Mouse (Mus musculus) megakaryocyte progenitor cell, adult 5-6 weeks (primary cell): ENCODE results near the gene Ifitm2. TPM values are rescaled to one million over a fixed set of nuclear protein-coding genes. Genes with fewer than 3 reads are reported as not detected.
A peak's percentile ranks its signal among the peaks of the same experiment; 100 is the strongest.

ENCODE experiments used
- ATAC-seq: replicated peaks from 2 replicates; pipeline ENCODE4 v1.8.0; 2016; ENCODE audit warnings: mild to moderate bottlenecking, moderate TSS enrichment, inconsistent platforms; ENCODE audit not compliant: poor library complexity
- total RNA-seq, 2 experiments: library from RNA; stranded (forward) in 1 of 2; stranded (reverse) in 1 of 2; fragments of 157-497, 149-512 nt in 1 of 2; fragments of 200-1000 nt in 1 of 2; gene quantifications; 2 replicates each; pipeline versions ENCODE4 v1.2.3 to v1.2.4; 2015 to 2017

The Ifitm2 gene
- total RNA-seq (2015) = 577 and 637 TPM in 2 replicates
- 287 and 322 TPM in 2 replicates for total RNA-seq (2017)

- ATAC-seq = peak; percentile 73
Measured at GRCm38 (mm10) chr7:140955758-140956555, at the start of gene Ifitm2, which contains the start of gene Gm45717. Ifitm2 (minus strand) TSS chr7:140955987. Gm45717 (minus strand) TSS chr7:140955937.

DNA sequence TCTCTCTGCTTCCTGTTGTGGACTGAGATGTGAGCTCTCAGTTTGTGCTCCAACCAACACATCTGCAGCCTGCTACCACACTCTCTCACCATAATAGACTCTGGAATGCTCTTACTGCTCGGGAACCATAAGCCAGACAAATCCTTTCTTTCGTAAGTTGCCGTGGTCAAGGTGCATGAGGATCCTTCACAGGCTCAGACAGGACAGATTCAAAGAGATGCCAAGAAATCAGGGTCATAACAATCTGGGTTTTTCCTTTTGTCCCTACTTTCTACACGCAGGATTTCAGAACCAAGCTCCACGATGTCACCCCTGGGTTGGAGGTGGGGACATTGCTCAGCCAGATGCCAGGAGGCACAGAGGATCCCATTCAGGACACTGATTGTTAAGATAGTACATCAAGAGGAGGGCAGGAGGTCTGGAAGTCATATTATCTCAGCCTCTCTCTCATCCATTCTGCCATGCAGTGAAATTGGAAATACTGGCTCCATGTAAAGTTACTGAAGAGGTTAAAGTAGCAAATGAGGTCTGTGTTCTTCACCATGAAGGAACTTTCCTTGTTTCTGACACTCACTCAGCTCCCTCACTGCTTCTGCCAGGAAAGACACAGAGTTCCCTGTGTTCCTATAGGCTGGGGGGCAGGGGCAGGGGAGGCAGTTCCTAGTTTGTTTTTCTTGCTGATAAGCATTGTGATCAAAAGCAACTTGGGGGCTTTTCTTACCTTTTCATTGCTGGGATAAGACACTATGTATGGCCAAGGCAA is 47.6 kb upstream of the Ifitm2 start:
- no peak for ATAC-seq

- no peak for ATAC-seq
Measured at GRCm38 (mm10) chr7:141000881-141001708, 45.3 kb upstream of the Ifitm2 start.

- ATAC-seq = peak; percentile 84
Measured at GRCm38 (mm10) chr7:140998853-140999700, 43.3 kb upstream of the Ifitm2 start.

GRCm38 (mm10) chr7:140997817-140998216 is 42.0 kb upstream of the Ifitm2 start:
- peak; percentile 82 for ATAC-seq

- ATAC-seq = peak; percentile 71
Measured at GRCm38 (mm10) chr7:140991117-140991689, 35.4 kb upstream of the Ifitm2 start.

DNA sequence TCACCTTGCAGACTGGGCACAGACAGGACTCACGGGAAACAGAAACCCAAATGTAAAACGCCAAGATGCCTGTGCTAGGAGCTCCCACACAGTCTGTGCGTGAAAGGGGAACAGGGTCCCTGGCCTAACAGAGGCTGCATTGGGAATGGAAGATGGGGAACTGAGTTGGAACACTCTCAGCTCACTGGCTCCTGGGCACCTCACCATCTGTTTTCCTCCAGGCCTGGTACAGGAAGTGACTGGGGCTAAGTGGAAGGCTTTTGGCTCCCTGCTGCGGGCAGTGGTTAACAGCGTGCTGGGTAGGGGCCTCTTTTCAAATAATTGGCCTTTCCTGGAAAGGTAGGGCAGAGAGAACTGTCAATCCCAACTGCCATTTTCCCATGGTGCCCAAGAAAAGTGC is 34.8 kb upstream of the Ifitm2 start:
- ATAC-seq = peak; percentile 91

GRCm38 (mm10) chr7:140990185-140990584 is 34.4 kb upstream of the Ifitm2 start:
- peak; percentile 9; the same call in 1 of the 2 replicates for ATAC-seq

- ATAC-seq = no peak
Measured at GRCm38 (mm10) chr7:140989022-140989421, 33.2 kb upstream of the Ifitm2 start.

GRCm38 (mm10) chr7:140987182-140988138 is 31.7 kb upstream of the Ifitm2 start:
- ATAC-seq = no peak

- ATAC-seq = no peak
Measured at GRCm38 (mm10) chr7:140982971-140983370, 27.2 kb upstream of the Ifitm2 start.

DNA sequence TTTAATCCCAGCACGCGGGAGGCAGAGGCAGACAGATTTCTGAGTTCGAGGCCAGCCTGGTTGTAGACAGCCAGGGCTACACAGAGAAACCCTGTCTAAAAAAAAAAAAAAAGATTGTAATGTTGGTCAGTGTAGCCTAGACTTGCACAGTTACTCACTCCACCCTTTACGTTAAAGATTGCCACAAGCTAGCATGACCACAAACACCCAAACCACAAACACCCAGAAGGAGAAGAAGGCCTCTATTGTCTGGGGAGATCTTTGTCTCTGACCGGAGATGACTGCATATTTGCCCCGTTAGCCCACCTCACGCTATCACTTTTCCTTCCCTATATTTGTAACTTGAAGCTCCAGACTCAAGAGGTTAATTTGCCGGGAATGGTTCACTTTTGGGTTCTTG is 25.9 kb upstream of the Ifitm2 start:
- peak; percentile 97 for ATAC-seq

GRCm38 (mm10) chr7:140976720-140977119 is 20.9 kb upstream of the Ifitm2 start:
- ATAC-seq = peak; percentile 51

GRCm38 (mm10) chr7:140975465-140975864 is 19.7 kb upstream of the Ifitm2 start:
- ATAC-seq = no peak

DNA sequence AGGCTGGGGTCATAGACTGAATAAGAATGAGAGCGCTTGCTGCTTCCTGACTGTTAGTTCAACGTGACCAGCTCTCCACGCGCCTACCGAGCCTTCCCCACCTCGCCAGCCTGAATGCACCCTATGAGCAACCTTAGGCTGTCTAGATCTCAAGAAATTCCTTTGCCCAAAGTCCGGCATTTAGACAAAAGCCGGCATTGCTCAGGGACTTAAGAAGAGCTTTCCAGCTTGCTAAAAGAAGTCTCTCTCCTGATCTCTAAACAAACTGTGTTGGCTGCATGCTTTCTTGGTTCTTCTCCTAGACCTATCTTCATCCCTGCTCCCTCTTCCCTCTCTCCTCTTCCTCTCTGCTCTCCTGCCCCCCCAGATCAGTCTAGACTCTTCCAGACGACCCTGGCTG is 19.2 kb upstream of the Ifitm2 start:
- no peak for ATAC-seq

- no peak for ATAC-seq
Measured at GRCm38 (mm10) chr7:140973396-140974165, 17.8 kb upstream of the Ifitm2 start.

DNA sequence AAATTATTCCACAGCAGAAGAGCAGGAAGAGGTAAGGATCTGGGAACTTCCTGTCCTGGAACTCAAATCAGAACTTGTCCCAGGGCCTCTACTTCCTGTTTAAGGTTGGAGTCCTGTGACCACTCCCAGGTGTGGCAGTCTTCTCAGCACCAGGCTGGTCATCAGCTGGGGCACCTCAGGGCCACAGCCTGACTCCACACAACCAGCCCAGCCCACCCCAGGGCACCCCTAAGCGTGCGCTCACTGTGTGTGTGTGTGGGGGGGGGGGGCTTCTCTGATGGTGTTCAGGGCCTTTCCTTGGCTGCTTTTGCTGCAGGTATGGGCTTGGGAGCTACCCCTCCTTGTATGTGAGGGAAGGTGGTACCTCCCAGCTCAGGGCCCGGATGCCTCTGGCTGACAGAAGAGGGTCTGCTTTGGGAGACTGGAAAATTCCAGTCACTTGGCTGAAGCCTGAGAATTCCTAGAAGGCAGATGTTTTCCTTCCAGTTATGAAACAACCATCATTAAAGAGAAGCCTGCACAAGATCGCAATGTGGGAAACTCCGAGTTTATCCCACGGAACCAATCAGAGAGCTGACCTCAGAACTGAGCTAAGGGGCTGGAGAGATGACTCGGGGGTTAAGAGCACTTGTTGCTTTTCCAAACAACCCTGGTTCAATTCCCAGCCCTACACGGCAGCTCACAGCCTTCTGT is 15.8 kb upstream of the Ifitm2 start:
- ATAC-seq = 0 out of 2 replicates have a peak, but pooled peaks have one; percentile 4
